Mouse (Mus musculus) embryonic facial prominence, embryonic 15.5 days (tissue): ENCODE results near the gene Stag3. TPM values are rescaled to one million over a fixed set of nuclear protein-coding genes. Genes with fewer than 3 reads are reported as not detected.

Source experiments
- ATAC-seq: fragments of 200-750 bp; cut with Nextera tagmentation; 2 replicates; pipeline ENCODE4 v1.8.0; 2017; ENCODE audit warnings: low read depth, moderate TSS enrichment; ENCODE audit not compliant: insufficient number of reproducible peaks, low FRiP score, low TSS enrichment
- H3K27ac ChIP-seq: fragments of 300-500 bp; sonication (generic); replicated peaks from 2 replicates; pipeline ENCODE4 v1.5.1; 2015; ENCODE audit warnings: mild to moderate bottlenecking, inconsistent platforms
- H3K27me3 ChIP-seq: fragments of 300-500 bp; sonication (generic); 2 replicates; pipeline ENCODE4 v1.6.1; 2015; ENCODE audit warnings: inconsistent platforms
- H3K36me3 ChIP-seq: fragments of 300-500 bp; sonication (generic); 2 replicates; pipeline ENCODE4 v1.6.1; 2015; ENCODE audit warnings: mild to moderate bottlenecking, inconsistent platforms
- H3K4me1 ChIP-seq: fragments of 300-500 bp; sonication (generic); 2 replicates; pipeline ENCODE4 v1.6.1; 2015; ENCODE audit warnings: inconsistent platforms
- H3K4me2 ChIP-seq: fragments of 300-500 bp; sonication (generic); replicated peaks from 2 replicates; pipeline ENCODE4 v1.6.1; 2015; ENCODE audit warnings: mild to moderate bottlenecking, inconsistent platforms
- H3K4me3 ChIP-seq: fragments of 300-500 bp; sonication (generic); replicated peaks from 2 replicates; pipeline ENCODE4 v1.5.1; 2015; ENCODE audit warnings: mild to moderate bottlenecking, inconsistent platforms
- H3K9ac ChIP-seq: fragments of 300-500 bp; sonication (generic); 2 replicates; pipeline ENCODE4 v1.6.1; 2015; ENCODE audit warnings: inconsistent platforms
- H3K9me3 ChIP-seq: fragments of 300-500 bp; sonication (generic); replicated peaks from 2 replicates; pipeline ENCODE4 v1.6.1; 2016; ENCODE audit warnings: inconsistent platforms
- WGBS: fragments of 180-500 bp; shearing (Covaris S2); methylation state at CpG from one replicate; pipeline ENCODE4 v1.1.7; 2015; 5-methylcytosine and 5-hydroxymethylcytosine counted together
- polyA plus RNA-seq: library from polyadenylated mRNA; unstranded; fragments of >200 nt; fragmentation: Nextera tagmentation; extraction: Ambion mirVana; gene quantifications from 2 replicates; pipeline ENCODE4 v1.2.1, GENCODE M21; 2015

Gene Stag3
- polyA plus RNA-seq, 1 experiment from 2014 or later: 5.2 TPM

DNA sequence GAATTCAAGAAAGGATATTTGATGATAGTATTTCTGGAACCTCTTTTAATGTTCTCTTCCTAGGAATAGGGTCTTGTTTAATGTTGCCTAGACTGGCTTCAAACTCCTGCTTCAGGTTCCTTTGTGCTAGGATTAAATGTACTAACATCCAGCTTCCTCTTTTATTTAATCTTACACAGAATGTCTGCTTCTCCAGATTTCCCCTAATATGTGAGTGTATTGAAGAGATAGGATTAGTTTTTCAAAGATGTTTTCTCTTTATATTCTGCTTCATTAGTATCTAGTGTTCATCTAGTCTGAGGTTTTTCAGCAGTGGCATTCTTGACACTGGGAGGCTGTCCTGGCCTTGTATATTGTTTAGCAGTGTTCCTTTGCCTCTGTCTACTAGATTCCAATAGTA lies 14.1 kb downstream of the Stag3 start:
- ATAC-seq: no peak
- H3K4me3 ChIP-seq: no peak overlapping the region
- no peaks in the 10 kb centered on the region for H3K27me3 ChIP-seq

DNA sequence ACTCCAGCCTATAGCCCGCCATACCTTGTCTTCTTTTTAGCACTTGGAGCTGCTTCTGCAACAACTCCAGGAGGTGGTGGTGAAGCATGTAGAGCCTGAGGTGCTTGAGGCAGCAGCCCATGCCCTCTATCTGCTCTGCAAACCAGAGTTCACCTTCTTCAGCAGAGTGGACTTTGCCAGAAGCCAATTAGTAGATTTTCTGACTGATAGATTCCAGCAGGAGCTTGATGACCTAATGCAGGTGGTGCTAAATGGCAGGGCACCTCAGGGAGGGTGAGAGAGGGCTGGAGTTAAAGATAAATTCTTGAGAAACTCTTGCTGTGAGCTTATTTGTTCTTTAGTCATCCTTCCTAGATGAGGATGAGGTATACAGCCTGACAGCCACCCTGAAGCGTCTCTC lies 19.6 kb downstream of the Stag3 start:
- H3K27me3 ChIP-seq: no peaks in the 10 kb centered on the region
- ATAC-seq: no peak
- H3K9me3 ChIP-seq: no peaks in the 10 kb centered on the region
- no peaks in the 10 kb centered on the region for H3K36me3 ChIP-seq
- H3K27ac ChIP-seq: no peak overlapping the region
- H3K9ac ChIP-seq: no peak overlapping the region
- no peak overlapping the region for H3K4me2 ChIP-seq
- 73% methylated on average over 2 of the region's 2 CpGs for WGBS
- no peaks in the 10 kb centered on the region for H3K4me1 ChIP-seq
- no peak overlapping the region for H3K4me3 ChIP-seq

More for the DNA sequence above, 14.1 kb downstream of the Stag3 start:
- no peak overlapping the region for H3K4me2 ChIP-seq
- no peak overlapping the region for H3K9ac ChIP-seq
- H3K36me3 ChIP-seq: no peaks in the 10 kb centered on the region
- H3K27ac ChIP-seq: no peak overlapping the region
- H3K4me1 ChIP-seq: no peaks in the 10 kb centered on the region
- H3K9me3 ChIP-seq: no peaks in the 10 kb centered on the region

GRCm38 (mm10) chr5:138312795-138313194 lies 32.8 kb downstream of the Stag3 start:
- no peak for ATAC-seq
- no peaks in the 10 kb centered on the region for H3K36me3 ChIP-seq
- no peak overlapping the region for H3K4me3 ChIP-seq
- H3K27me3 ChIP-seq: no peaks in the 10 kb centered on the region
- WGBS: 85% methylated on average over 3 of the region's 3 CpGs
- no peaks in the 10 kb centered on the region for H3K4me1 ChIP-seq
- no peaks in the 10 kb centered on the region for H3K9me3 ChIP-seq
- no peak overlapping the region for H3K9ac ChIP-seq
- no peak overlapping the region for H3K4me2 ChIP-seq
- H3K27ac ChIP-seq: no peak overlapping the region

DNA sequence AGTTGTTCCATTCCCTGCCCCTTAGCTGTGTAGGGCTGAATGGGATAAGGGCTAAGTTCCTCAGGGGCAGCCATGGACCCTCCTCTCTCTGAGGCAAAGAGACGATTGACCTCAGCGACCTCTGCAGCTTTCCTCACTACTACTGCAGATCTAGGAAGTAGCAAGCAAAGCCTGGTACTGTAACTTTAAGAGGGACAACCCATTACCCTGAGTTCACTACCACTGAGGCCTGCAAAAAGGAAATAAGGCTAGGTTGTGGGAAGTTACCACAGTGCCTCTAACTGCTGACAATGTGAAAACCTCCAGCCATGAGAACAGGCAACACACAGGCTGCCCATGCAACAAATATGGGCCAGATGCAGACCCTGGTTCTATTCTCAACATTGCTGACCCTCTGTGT lies 61.6 kb downstream of the Stag3 start, which contains the start of gene Pvrig:
TSS of gene Pvrig (plus strand) at position 301 of the 400 bp plus-strand sequence.
- WGBS: 78% methylated on average over 2 of the region's 2 CpGs
- no peak for ATAC-seq
- no peak within 1 kb of the TSS for H3K4me2 ChIP-seq
- no peak within 1 kb of the TSS for H3K4me3 ChIP-seq
- no peaks in the 10 kb centered on the region for H3K9me3 ChIP-seq
- no peaks in the 10 kb centered on the region for H3K27me3 ChIP-seq
- H3K36me3 ChIP-seq: no peaks in the 10 kb centered on the region
- no peak within 1 kb of the TSS for H3K27ac ChIP-seq
- no peaks in the 10 kb centered on the region for H3K4me1 ChIP-seq
- no peak within 1 kb of the TSS for H3K9ac ChIP-seq

- no peaks in the 10 kb centered on the region for H3K4me1 ChIP-seq
- H3K4me2 ChIP-seq: no peak overlapping the region
- no peaks in the 10 kb centered on the region for H3K27me3 ChIP-seq
- no peaks in the 10 kb centered on the region for H3K9me3 ChIP-seq
- no peaks in the 10 kb centered on the region for H3K36me3 ChIP-seq
- no peak for ATAC-seq
- H3K9ac ChIP-seq: no peak overlapping the region
- no peak overlapping the region for H3K4me3 ChIP-seq
- WGBS: 86% methylated on average over 3 of the region's 3 CpGs
- no peak overlapping the region for H3K27ac ChIP-seq
Measured at GRCm38 (mm10) chr5:138343216-138343615, 63.2 kb downstream of the Stag3 start.

Other genes with a start within 250 kb of the Stag3 start
- not detected in 2 replicates for gene Smok3c, start 227.0 kb upstream of the Stag3 start, polyA plus RNA-seq
- gene Zkscan1, start 195.2 kb upstream of the Stag3 start, polyA plus RNA-seq: 16.5 and 17.8 TPM in 2 replicates
- gene Zscan21, start 163.3 kb upstream of the Stag3 start, polyA plus RNA-seq: 54.0 and 58.1 TPM in 2 replicates
- gene Zfp113, start 124.5 kb upstream of the Stag3 start, polyA plus RNA-seq: 17.4 and 19.9 TPM in 2 replicates
- 303 and 321 TPM in 2 replicates for gene Cops6, start 119.2 kb upstream of the Stag3 start, polyA plus RNA-seq
- 26.9 and 27.4 TPM in 2 replicates for gene Ap4m1, start 108.2 kb upstream of the Stag3 start, polyA plus RNA-seq
- 141 and 142 TPM in 2 replicates for gene Mcm7, start 107.8 kb upstream of the Stag3 start, polyA plus RNA-seq
- gene Taf6, start 92.8 kb upstream of the Stag3 start, polyA plus RNA-seq: 77.2 and 87.7 TPM in 2 replicates
- gene Cnpy4, start 92.8 kb upstream of the Stag3 start, polyA plus RNA-seq: 61.1 and 65.6 TPM in 2 replicates
- 8.5 and 8.6 TPM in 2 replicates for gene Mblac1, start 85.9 kb upstream of the Stag3 start, polyA plus RNA-seq
- gene Nxpe5, start 54.3 kb upstream of the Stag3 start, polyA plus RNA-seq: not detected in 2 replicates
- 72.6 and 72.7 TPM in 2 replicates for gene Lamtor4, start 24.8 kb upstream of the Stag3 start, polyA plus RNA-seq
- 7.4 and 7.7 TPM in 2 replicates for gene BC037034, start 16.2 kb upstream of the Stag3 start, polyA plus RNA-seq
- 2.9 and 3.1 TPM in 2 replicates for gene Gal3st4, start 7.4 kb upstream of the Stag3 start, polyA plus RNA-seq
- gene Gm43720, start 282 bp upstream of the Stag3 start, polyA plus RNA-seq: 0.12 and 0.13 TPM in 2 replicates
- 24.7 and 30.0 TPM in 2 replicates for gene Gpc2, start 235 bp upstream of the Stag3 start, polyA plus RNA-seq
- 0.21 TPM in 1 of 2 replicates, not detected in the other for gene Pvrig, start 61.7 kb downstream of the Stag3 start, polyA plus RNA-seq
- 34.8 and 40.3 TPM in 2 replicates for gene Zfp157, start 161.2 kb downstream of the Stag3 start, polyA plus RNA-seq